Mouse (Mus musculus): Measurements from ENCODE around the gene 1700122O11Rik. TPM values are rescaled to one million over a fixed set of nuclear protein-coding genes. Genes with fewer than 3 reads are reported as not detected.

Gene 1700122O11Rik
- polyA plus RNA-seq, 1 experiment from 2014 or later, result not detected

DNA sequence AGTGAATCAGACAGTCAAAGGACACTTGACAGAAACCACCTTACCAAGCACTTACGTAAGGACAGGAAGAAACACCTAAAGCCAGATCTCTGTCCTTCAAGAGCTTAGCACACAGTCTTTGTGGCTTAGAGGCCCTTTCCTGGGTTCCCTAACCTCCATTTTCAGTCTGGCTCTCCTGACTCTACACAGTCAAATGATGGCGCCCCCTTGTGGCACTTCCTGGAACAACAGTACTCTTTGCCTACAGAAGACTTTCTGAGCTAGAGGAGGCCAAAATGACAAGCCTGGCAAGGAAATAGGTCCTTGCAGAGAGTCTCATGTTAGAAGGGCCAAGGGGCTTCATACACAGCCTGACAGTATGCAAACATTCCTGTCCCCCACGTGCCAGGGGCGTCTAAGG is 7.5 kb upstream of the 1700122O11Rik start:
- Histone ChIP-seq H3K9ac (no peak overlapping the region), H3K27me3 (peaks cover 18% of the 10 kb centered on the region; the same call in 1 of the 2 replicates), H3K4me1 (replicated peaks) (peaks cover 20% of the 10 kb centered on the region), H3K27ac (replicated peaks) (no peak overlapping the region), H3K4me2 (no peak overlapping the region), H3K36me3 (no peaks in the 10 kb centered on the region), H3K9me3 (no peaks in the 10 kb centered on the region), H3K4me3 (no peak overlapping the region)
- WGBS, result 31% methylated on average over 4 of the region's 4 CpGs
- no peak for ATAC-seq (ENCODE audit: low read depth)

DNA sequence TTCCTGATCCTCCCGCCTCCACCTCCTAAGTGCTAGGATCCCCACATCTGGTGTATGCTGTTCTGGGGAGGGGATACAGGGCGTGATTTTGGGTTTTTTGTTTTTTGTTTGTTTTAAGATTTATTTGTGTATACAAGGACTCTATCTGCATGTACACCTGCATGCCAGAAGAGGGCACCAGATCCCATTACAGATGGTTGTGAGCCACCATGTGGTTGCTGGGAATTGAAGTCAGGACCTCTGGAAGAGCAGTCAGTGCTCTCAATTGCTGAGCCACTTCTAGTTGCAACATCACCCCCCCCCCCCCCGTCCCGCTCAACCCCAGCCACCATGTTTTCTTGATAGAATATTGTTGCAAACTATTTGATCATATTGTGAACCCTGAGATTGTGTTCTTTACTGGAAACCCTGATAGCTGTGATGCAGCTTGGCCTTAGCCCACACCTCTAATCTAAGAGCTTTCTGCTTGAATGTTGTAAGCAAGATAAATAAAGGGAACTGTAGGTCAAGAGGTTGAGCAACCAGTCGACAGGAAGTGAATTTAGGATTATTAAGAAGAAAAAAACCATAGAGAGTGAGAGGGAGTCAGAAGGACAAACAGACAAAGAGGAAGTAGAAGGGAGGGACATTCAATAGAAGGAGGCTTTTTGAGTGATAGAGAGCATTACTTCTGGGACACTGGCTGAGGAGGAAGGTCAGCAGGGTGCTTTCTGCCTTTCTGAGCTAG is 5.2 kb upstream of the 1700122O11Rik start:
- Histone ChIP-seq H3K9me3 (no peaks in the 10 kb centered on the region), H3K36me3 (no peaks in the 10 kb centered on the region), H3K27ac (replicated peaks) (no peak overlapping the region), H3K9ac (no peak overlapping the region), H3K27me3 (peaks cover 28% of the 10 kb centered on the region), H3K4me3 (no peak overlapping the region), H3K4me1 (replicated peaks) (peaks cover 33% of the 10 kb centered on the region), H3K4me2 (no peak overlapping the region)
- ATAC-seq (ENCODE audit: low read depth), result no peak
- WGBS, result 78% methylated on average over 5 of the region's 5 CpGs

GRCm38 (mm10) chr17:48041351-48042287 is 3.5 kb upstream of the 1700122O11Rik start:
- Histone ChIP-seq H3K36me3 (no peaks in the 10 kb centered on the region), H3K27ac (replicated peaks) (peak overlapping the region; percentile 39), H3K9me3 (no peaks in the 10 kb centered on the region), H3K27me3 (peaks cover 41% of the 10 kb centered on the region), H3K4me3 (no peak overlapping the region), H3K4me1 (replicated peaks) (peaks cover 26% of the 10 kb centered on the region), H3K4me2 (peak overlapping the region; percentile 33), H3K9ac (no peak overlapping the region)
- 6% methylated on average over 29 of the region's 29 CpGs for WGBS
- ATAC-seq (ENCODE audit: low read depth), result peak; percentile 58

- H3K9ac ChIP-seq, result no peak overlapping the region
- no peak overlapping the region for H3K4me3 ChIP-seq
- H3K27ac ChIP-seq (replicated peaks), result no peak overlapping the region
- no peaks in the 10 kb centered on the region for H3K36me3 ChIP-seq
- peaks cover 26% of the 10 kb centered on the region for H3K4me1 ChIP-seq (replicated peaks)
- H3K9me3 ChIP-seq, result no peaks in the 10 kb centered on the region
- ATAC-seq (ENCODE audit: low read depth), result peak; percentile 57; the same call in 1 of the 2 replicates
- H3K4me2 ChIP-seq, result peak overlapping the region; percentile 24
- H3K27me3 ChIP-seq, result peaks cover 49% of the 10 kb centered on the region
- 12% methylated on average over 14 of the region's 14 CpGs for WGBS
Observed at GRCm38 (mm10) chr17:48039232-48039866, 1.3 kb upstream of the 1700122O11Rik start.

DNA sequence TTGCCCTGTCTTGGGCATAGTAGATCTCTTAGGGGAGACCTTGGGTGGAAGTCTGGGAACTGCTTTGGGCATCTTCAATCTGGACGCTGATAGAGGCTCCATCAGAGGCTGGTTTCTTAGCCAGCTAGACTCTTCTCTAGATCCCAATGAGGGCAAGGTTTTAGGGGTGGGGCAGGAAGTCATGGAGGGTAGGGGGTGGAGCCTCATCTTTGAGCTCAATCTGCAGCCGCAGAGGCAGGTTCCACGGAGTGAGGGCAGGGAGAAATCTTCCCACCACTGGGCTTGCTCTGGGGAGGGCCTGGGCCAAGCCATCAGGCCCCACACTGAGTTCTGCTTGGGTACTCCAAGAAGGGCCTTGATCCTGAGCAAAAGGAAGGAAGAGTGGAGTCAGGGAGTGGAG is 1.2 kb downstream of the 1700122O11Rik start:
- Histone ChIP-seq H3K4me1 (replicated peaks) (peaks cover 24% of the 10 kb centered on the region), H3K9me3 (no peaks in the 10 kb centered on the region), H3K27me3 (peaks cover 55% of the 10 kb centered on the region), H3K4me3 (no peak overlapping the region), H3K9ac (no peak overlapping the region), H3K4me2 (no peak overlapping the region), H3K36me3 (no peaks in the 10 kb centered on the region), H3K27ac (replicated peaks) (no peak overlapping the region)
- WGBS, result 66% methylated on average over 3 of the region's 3 CpGs
- ATAC-seq (ENCODE audit: low read depth), result no peak

DNA sequence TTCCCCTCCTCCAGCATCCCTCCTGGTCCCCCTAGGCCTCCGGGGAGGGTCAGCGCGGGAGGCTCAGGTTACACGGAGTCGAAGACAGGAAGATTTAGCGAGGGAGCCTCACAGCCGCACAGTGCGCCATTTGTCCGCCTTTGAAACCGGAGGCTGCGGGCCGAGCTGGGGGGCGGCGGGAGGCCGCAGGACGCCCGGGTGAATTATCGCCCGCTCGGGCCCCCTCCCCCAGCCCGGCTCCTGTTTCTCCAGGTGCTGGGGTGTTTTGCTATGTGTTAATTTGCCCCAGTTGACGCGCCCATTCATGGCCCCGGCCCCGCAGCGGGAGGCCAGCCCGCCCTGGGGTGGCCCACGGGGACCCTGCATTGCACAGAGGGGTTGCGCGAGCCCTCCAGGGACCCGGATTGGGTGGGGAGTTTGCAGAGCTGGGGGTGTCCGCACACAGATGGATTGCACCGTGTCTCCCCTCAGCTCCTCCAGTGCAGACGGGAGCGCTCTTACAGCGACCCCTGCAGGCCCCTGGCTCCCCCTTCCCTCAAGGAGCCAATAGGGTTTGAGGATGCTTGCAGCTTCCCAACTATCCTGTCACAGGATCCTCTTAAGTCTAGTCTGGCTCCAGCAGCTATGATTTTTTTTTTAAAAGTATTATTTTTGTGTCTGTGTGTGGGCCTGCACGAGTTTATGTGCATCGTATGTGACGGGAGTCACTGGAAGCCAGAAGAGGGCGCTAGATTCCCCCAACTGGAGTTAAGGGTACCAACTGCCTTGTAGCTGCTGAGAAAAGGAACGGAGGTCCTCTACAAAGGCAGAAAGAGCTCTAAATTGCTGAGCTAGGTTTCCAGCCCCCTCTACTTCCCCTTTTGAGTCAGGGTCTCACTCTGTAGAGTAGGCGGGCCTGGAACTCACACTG is 6.3 kb downstream of the 1700122O11Rik start:
- Histone ChIP-seq H3K4me3 (peak overlapping the region; percentile 33), H3K4me1 (replicated peaks) (peaks cover 47% of the 10 kb centered on the region), H3K4me2 (peak overlapping the region; percentile 68), H3K36me3 (no peaks in the 10 kb centered on the region), H3K9me3 (no peaks in the 10 kb centered on the region), H3K9ac (peak overlapping the region; percentile 64), H3K27me3 (peaks cover 36% of the 10 kb centered on the region), H3K27ac (replicated peaks) (0 out of 2 replicates have a peak overlapping the region, but pooled peaks have one; percentile 9)
- ATAC-seq (ENCODE audit: low read depth), result peak; percentile 51
- 4% methylated on average over 42 of the region's 42 CpGs for WGBS

DNA sequence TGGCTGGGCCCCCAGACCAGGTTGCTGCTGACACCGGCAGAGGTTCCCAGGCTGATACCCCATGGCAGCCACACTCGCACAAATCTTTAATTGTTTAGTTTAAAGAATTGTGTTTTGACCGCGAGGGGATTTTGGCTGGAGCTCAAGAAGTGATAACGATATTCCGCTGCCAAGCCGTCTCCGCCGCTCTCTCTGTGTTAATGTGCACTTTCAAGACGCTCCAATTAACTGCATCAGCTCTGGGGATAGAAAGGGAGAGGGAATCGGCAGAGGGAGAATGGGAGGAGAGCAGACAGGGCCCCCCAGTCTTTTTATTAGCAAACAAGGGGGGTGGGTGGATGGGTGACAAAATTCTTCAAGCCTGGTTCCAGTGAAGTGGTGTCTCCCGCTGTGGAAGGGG is 8.9 kb downstream of the 1700122O11Rik start:
- Histone ChIP-seq H3K4me2 (peak overlapping the region; percentile 13; the same call in 1 of the 2 replicates), H3K9me3 (no peaks in the 10 kb centered on the region), H3K27ac (replicated peaks) (peak overlapping the region; percentile 38; the same call in 1 of the 2 replicates), H3K4me1 (replicated peaks) (peaks cover 47% of the 10 kb centered on the region), H3K4me3 (no peak overlapping the region), H3K9ac (no peak overlapping the region), H3K27me3 (peaks cover 36% of the 10 kb centered on the region), H3K36me3 (no peaks in the 10 kb centered on the region)
- WGBS, result 9% methylated on average over 12 of the region's 12 CpGs
- no peak for ATAC-seq (ENCODE audit: low read depth)

GRCm38 (mm10) chr17:48028250-48028649 is 9.8 kb downstream of the 1700122O11Rik start:
- no peak for ATAC-seq (ENCODE audit: low read depth)
- Histone ChIP-seq H3K27ac (replicated peaks) (no peak overlapping the region), H3K9me3 (no peaks in the 10 kb centered on the region), H3K9ac (no peak overlapping the region), H3K4me1 (replicated peaks) (peaks cover 47% of the 10 kb centered on the region), H3K36me3 (no peaks in the 10 kb centered on the region), H3K4me3 (no peak overlapping the region), H3K27me3 (peaks cover 30% of the 10 kb centered on the region), H3K4me2 (no peak overlapping the region)
- 79% methylated on average over 5 of the region's 5 CpGs for WGBS

- H3K27me3 ChIP-seq, result peaks cover 30% of the 10 kb centered on the region
- 35% methylated on average over 6 of the region's 6 CpGs for WGBS
- no peaks in the 10 kb centered on the region for H3K9me3 ChIP-seq
Observed at GRCm38 (mm10) chr17:48027677-48028076, 10.4 kb downstream of the 1700122O11Rik start.

DNA sequence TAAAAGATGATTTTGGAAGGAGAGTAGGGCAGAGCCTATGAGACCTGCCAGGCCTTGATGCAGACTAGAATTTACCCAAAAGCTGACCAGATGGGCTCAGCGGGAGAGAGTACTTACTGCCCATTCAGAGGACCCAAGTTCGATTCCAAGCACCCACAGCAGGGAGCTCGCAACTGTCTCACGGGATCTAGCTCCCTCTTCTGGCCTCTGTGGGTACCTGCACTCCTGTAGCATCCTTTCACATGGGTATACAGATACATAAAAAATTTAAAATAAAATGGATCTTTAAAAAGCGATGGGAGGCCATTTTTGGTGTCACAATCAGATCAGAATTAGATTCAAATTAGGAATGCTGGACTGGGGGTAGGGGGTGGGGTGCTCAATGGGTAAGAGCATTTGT is 11.1 kb downstream of the 1700122O11Rik start:
- no peak overlapping the region for H3K9ac ChIP-seq
- peaks cover 49% of the 10 kb centered on the region for H3K4me1 ChIP-seq (replicated peaks)
- no peak overlapping the region for H3K27ac ChIP-seq (replicated peaks)
- peaks cover 27% of the 10 kb centered on the region for H3K27me3 ChIP-seq
- H3K4me3 ChIP-seq, result no peak overlapping the region
- WGBS, result 91% methylated on average over 5 of the region's 5 CpGs
- no peak overlapping the region for H3K4me2 ChIP-seq
- no peaks in the 10 kb centered on the region for H3K9me3 ChIP-seq
- no peaks in the 10 kb centered on the region for H3K36me3 ChIP-seq
- no peak for ATAC-seq (ENCODE audit: low read depth)

More at GRCm38 (mm10) chr17:48027677-48028076, 10.4 kb downstream of the 1700122O11Rik start:
- no peaks in the 10 kb centered on the region for H3K36me3 ChIP-seq
- no peak overlapping the region for H3K4me2 ChIP-seq
- peaks cover 50% of the 10 kb centered on the region for H3K4me1 ChIP-seq (replicated peaks)
- no peak overlapping the region for H3K4me3 ChIP-seq
- H3K9ac ChIP-seq, result no peak overlapping the region
- no peak for ATAC-seq (ENCODE audit: low read depth)
- H3K27ac ChIP-seq (replicated peaks), result no peak overlapping the region

- 76% methylated on average over 8 of the region's 8 CpGs for WGBS
- no peaks in the 10 kb centered on the region for H3K36me3 ChIP-seq
- no peak overlapping the region for H3K27ac ChIP-seq (replicated peaks)
- peaks cover 22% of the 10 kb centered on the region for H3K27me3 ChIP-seq
- H3K4me2 ChIP-seq, result no peak overlapping the region
- ATAC-seq (ENCODE audit: low read depth), result no peak
- no peak overlapping the region for H3K4me3 ChIP-seq
- peaks cover 20% of the 10 kb centered on the region for H3K4me1 ChIP-seq (replicated peaks)
- no peak overlapping the region for H3K9ac ChIP-seq
- H3K9me3 ChIP-seq, result no peaks in the 10 kb centered on the region
Observed at GRCm38 (mm10) chr17:48024045-48024444, 14.0 kb downstream of the 1700122O11Rik start.

Data from neural tube, embryonic 13.5 days (tissue).